Mouse (Mus musculus): Measurements from ENCODE around the gene Vmn2r84.
A peak's percentile ranks its signal among the peaks of the same experiment; 100 is the strongest.
"Not testable (repeated sequence)": the region's sequence is repeated elsewhere in the genome, so short reads cannot be mapped to it uniquely, and the experiment has no call there.

Gene Vmn2r84

DNA sequence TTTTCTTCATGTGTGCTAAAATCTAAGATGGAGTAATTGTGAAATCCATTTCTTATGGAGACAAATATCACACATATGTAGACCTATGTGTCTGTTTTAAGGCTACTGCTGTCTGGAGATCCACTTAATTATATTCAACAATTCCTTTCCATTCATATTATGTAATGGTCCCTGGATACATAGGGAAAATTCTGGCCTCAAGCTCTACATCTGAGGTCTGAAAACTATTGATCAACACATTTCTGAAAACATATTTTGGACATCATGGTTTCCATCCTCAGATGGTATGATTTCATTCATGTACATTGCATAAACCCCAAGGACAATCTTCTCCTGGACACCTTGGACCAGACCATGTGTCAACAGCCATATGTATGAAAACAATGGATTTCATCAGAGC lies at the start of gene Vmn2r84:
Gene Vmn2r84 (minus strand): TSS at position 101 of the 400 bp plus-strand sequence.
- DNase-seq = no peak

GRCm38 (mm10) chr10:130434185-130434898 lies 40.2 kb upstream of the Vmn2r84 start:
- not testable (repeated sequence) for DNase-seq

DNA sequence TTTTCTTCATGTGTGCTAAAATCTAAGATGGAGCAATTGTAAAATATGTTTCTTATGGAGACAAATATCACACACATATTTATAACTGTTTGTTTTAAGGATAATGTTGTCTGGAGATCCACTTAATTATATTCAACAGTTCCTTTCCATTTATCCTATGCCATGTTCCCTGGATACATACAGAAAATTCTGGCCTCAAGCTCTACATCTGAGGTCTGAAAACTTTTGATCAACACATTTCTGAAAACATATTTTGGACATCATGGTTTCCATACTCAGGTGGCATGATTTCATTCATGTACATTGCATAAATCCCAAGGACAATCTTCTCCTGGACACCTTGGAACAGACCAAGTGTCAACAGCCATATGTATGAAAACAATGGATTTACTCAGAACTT lies 35.5 kb upstream of the Vmn2r84 start, which contains the start of gene Vmn2r85:
Gene Vmn2r85 (minus strand): TSS at position 101 of the 400 bp plus-strand sequence.
- DNase-seq = not testable (repeated sequence)

- not testable (repeated sequence) for DNase-seq
These were observed 28.2 kb upstream of the Vmn2r84 start for GRCm38 (mm10) chr10:130422368-130422767.

DNA sequence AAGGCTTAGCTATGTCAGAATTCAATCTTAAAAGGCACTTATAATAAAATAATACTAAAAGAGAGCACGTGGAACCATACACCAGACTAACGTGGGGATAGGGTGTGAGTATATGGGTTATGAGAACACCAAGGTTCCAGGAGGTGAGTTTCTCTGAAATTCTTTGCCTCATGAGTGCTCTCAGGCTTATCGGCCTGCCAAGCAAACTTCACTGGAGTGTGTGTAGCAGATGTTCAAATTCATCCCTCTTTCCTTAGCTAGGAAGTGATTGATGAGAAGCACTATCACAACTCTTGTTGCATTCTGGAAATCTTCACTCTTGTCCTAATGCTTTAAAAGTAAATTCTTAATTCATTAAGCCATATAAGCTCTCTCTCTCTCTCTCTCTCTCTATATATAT lies 26.3 kb upstream of the Vmn2r84 start:
- DNase-seq = no peak

- DNase-seq = not testable (repeated sequence)
These were observed 25.8 kb upstream of the Vmn2r84 start for GRCm38 (mm10) chr10:130419954-130420353.

DNA sequence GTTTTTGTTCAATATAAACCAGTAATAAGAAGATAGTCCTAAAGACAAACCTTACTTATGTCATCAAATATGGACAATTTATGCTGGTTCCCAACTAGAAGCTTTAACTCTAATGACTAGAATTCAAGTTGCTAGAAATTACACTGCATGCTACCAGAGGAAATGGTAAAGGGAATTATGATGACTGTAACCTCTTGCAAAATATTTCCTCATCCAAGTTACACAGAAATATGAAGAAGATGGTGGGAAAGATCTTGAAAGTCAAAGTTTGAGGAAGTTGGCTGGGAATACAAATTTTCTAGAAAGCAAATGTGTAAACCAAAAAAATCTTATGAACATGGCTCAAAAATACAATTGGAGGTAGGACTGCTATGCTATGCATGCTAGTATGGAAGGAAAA lies 22.2 kb upstream of the Vmn2r84 start:
- not testable (repeated sequence) for DNase-seq

DNA sequence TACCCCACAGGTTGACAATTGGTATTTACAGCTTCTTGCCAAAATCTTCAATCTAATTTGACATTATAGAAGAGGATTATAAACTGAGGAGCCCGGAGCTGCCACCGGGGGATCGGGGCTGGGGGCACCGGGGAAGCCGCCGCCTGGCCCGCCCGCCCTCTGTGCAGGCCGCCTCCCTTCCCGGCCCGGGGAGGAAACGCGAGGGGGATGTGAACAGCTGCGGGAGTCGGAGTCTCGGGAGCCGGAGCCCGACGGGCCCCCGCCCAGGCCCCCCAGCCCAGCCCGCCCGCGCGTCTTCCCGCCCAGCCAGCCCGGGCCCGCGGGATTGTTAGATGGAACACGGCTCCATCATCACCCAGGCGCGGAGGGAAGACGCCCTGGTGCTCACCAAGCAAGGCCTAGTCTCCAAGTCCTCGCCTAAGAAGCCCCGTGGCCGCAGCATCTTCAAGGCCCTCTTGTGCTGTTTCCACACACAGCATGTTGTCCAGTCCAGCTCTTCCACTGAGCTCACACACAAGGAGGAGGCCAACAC lies 18.1 kb upstream of the Vmn2r84 start:
- DNase-seq = not testable (repeated sequence)

GRCm38 (mm10) chr10:130375145-130375544 lies 19.0 kb downstream of the Vmn2r84 start:
- no peak for DNase-seq

DNA sequence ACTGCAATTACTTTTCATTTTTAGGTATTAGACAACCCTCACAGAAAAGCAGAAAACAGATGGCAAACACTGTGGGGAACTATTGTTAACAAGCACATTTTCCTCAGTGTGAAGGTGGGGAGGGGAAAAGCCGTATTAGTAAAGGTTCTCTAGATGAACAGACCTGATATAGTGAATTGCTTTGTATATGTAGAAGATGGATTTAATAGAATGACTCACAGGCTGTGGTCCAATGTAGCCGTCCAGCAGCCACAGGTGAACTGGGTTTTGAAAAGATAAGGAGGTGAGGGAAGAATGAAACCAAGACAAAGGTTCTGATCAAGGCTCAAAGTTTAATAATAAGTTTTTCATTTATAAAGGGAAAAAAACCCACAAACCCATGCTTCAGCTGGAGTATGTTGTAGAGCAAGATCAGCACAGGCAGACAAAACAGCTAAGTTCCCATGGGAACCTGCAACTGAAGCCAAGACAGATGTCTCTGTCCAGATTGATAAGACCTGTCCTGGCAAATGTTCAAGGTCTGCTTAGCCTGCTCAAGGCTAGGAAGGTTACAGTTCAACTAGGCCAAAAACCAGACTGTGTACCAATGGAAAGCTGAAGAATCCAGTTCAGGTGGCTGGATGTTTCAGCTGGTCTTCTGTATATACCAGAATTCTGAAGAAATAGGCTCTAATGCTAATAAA lies 21.5 kb downstream of the Vmn2r84 start:
- DNase-seq = no peak

GRCm38 (mm10) chr10:130371644-130372043 lies 22.5 kb downstream of the Vmn2r84 start:
- DNase-seq = no peak

DNA sequence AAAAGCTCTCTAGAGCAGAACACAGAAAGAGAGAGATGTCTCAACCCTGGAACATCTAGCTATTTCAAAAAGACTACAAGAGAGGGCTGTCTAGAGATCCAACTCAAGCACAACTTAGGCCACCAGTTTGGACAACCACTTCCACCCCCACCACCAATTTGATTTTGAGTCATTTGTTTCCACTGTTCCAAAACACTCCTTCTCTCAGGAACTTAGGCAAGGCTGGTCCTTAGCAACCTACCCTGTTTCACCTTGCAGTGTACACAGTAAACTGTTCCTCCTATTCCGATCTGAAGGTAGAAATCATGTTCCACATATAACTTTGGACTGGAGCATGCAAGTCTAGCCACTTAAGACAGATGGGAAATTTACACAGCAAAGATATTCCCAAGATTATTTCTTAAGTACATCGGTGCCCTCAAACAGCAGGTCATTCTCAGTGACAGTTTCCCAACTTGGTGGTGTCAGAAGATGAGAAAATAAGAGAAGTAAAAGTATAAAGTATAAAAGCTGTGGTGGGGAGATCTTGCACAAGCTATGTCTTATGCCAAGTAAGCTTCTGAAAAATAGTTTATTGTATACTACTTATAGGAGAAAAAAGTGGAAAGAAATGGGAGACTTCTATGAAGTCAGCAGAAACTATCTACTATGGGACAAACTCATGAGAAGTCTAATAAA lies 24.0 kb downstream of the Vmn2r84 start:
- DNase-seq = no peak

GRCm38 (mm10) chr10:130368384-130368783 lies 25.7 kb downstream of the Vmn2r84 start:
- DNase-seq = no peak

DNA sequence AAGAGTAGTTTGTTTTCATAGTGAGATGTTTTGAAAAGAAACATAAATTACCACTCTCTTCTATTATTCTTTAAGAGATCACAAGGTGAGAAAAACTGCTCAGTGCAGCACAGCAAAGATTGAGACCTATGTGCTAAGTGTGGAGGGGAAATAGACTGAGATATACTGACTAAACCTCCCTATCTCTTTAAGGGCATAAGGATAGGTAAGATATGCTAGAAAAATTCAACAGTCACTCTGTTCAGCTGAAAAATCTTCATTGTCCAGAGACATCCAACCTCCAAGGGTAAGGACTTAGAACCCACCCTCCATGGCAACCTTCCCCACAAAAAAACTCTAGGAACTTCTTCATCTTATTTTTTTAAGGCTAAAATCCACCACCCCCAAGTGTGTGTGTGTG lies 29.4 kb downstream of the Vmn2r84 start:
- DNase-seq = no peak

DNA sequence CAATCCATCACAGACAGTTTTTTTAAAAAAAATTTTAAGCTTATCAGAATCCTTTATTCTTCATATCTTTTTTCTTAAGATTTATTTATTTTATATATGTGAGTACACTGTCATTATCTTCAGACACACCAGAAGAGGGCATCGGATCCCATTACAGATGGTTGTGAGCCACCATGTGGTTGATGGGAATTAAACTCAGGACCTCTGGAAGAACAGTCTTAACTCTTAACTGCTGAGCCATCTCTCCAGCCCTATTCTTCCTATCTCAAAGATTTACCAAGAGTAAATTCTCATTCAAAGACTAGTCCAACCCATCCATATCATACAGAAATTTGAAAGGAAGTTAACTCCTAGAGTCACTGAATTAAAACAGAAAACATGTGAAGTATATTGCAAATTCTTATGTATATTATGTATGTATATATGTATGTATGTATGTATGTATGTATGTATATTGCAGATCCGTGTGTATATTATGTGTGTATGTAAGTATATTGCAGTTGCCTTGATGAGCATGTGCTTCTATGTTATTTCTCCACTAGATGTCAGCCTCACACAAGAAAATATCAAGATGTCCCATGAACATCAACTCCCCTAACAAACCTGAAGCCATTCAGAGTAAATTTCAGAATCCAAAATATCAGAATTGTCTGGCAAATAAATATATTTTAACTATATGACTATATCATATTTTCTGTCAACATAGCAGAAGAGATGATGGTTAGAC lies 30.5 kb downstream of the Vmn2r84 start:
- peak; percentile 64 for DNase-seq

DNA sequence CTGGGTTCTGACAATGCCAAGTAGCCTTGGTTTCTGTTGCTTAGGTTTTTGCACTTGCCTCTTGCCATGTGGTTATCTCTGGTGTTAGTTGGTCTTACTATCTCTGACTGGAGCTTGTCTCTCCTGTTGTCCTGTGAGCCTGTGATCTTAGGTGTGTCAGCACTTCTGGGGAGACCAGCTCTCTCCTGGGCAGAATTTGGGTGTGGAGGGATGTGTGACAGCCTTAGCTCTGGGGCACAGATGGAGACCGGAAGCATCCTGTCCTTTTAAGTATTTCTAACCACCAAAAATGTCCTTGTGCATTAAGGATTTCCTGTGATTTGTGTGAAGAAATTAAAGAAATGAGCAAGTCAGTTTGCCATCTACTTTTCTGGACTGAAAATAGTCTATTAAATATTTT lies 50.1 kb downstream of the Vmn2r84 start:
- DNase-seq = no peak

DNA sequence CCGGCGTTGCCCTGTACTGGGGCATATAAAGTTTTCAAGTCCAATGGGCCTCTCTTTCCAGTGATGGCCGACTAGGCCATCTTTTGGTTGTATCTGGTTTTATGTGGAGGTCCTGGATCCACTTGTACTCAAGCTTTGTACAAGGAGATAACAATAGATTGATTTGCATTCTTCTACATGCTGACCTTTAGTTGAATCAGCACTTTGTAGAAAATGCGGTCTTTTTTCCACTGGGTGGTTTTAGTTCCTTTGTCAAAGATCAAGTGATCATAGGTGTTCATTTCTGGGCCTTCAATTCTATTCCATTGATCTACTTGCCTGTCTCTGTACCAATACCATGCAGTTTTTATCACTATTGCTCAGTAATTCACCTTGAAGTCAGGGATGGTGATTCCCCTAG lies 54.1 kb downstream of the Vmn2r84 start:
- not testable (repeated sequence) for DNase-seq

DNA sequence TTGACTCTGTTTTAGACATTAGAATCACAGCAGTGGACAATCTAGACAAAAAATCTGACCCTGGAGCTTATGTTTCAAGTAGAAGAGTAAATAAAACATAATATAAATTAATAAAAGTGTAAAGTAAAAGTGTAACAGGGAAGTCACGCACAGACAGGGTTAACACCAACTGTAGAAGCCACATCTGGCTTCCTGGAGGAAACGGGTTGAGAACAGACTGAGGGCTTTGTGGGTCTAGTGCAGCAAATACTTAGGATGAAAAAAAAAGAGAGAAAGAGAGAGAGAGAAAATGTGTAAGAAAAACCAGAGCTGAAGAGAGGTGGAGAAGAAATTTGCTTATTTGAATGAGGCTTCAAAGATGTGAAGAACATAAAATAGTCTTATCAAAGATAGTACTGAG lies 56.6 kb downstream of the Vmn2r84 start:
- no peak for DNase-seq

DNA sequence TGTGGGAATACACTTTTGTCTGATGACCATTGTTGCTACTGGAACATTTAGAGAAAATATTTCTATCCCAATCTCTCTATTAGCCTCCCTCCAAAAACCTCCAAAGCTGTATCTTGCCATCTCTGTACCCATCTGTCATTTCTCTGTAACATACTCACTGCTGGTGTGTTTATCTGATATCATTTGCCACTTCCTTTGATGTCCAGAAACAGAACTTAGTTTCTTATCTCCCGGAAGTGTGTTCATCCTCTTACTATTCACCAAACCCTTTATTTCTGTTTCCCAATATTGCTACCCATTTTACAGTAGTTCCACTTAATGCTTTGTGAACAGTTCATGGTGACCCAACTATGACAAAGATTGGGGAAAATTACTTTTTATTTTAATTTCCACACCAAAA lies 57.7 kb downstream of the Vmn2r84 start:
- DNase-seq = no peak

GRCm38 (mm10) chr10:130330711-130331110 lies 63.4 kb downstream of the Vmn2r84 start:
- no peak for DNase-seq
